Mouse (Mus musculus): ENCODE data around the gene Pdss2.

Pdss2 gene

DNA sequence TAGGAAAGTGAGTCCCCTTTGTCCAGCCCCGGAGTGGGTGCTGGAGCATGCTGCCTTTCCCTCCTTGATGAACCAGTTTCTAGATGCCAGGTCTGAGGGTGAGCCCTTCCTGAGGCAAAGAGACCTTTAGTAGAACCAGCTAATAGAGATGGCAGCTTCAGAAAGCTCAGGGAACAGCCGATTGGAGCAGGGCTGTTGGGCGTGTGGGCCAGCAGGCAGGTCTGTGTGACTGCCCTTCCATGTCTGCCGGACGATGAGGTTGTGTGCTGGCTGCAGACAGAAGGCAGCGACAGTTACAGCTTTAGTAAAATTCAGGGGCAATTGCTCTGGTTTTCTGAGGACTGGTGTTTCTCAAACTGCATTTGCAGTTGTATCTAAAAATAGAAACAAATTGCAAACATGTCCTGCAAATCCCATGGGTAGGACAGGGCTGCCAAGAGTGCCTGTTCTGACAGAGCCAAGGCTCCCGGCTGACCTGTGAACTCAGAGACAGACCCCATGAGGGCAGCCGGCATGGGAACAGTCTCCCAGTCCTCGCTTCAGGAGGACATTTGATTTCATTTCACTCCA lies 262.2 kb downstream of the Pdss2 start:
- DNase-seq (ENCODE audit: low read depth): no peak

DNA sequence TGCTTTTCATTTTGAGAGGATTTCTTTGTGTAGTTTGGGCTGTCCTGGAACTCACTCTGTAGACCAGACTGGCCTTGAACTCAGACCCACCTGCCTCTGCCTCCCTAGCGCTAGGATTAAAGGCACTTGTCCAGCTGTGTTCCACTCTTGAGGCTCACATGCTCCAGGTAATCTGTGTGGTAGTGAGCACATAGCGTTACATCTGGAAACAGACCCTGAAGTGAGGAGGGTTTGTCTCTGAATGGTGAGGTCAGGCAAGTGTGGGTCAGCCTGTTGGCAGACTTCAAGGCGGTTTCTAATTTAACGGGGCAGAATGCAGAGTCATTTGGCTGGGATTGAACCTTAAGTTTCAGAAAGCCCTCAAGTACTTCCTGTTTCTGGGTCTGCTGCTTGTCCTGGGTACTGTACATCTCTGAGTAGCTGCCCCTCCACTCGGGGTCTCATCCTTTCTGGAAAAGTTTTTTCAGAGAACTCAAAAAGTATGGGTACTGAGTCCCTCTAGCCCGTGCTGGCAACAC lies 264.5 kb downstream of the Pdss2 start:
- no peak for DNase-seq (ENCODE audit: low read depth)

DNA sequence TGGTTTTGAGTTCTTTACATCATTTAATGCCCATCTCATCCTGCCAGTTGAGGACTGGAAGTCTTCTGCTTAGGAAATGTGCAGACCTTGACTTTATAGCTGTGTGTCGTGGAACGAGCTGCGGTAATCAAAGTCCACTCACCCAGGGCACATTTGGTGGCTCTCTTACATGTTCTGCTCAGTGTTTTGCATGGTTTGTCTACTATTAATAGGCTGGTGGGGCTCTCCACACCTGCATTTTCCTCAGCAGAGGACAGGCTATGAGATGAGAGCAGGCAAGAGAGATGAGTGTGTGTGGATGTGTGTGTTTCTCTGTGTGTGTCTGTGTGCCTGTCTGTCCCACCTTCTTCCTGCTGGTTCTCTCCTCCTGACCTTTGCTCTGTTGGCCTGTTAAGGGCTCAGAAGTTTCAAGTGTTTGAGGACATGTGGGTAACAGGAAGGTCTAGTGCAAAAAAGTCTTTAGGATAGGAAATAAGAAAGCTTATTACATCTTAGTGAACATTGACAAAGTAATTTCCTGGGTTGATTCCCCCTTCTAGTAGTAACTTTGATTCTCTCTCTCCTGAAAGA lies 266.2 kb downstream of the Pdss2 start:
- no peak for DNase-seq (ENCODE audit: low read depth)

DNA sequence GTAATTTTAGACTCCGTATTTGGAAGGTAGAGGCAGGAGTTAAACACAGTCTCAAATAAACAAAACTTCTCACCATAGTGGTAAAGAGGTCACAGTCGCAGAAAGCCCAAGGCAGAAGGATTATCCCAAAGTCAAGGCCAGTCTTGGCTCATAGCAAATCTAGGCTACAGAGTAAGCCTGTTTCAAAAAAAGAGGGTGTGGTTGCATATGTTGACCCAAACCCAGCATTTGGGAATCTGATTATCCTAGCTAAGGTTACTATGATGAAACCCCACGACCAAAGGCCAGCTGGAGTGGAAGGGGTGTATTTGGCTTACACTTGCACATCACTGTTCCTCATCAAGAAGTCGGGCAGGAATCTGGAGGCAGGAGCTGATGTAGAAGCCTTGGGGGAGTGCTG lies 267.0 kb downstream of the Pdss2 start:
- no peak for DNase-seq (ENCODE audit: low read depth)

DNA sequence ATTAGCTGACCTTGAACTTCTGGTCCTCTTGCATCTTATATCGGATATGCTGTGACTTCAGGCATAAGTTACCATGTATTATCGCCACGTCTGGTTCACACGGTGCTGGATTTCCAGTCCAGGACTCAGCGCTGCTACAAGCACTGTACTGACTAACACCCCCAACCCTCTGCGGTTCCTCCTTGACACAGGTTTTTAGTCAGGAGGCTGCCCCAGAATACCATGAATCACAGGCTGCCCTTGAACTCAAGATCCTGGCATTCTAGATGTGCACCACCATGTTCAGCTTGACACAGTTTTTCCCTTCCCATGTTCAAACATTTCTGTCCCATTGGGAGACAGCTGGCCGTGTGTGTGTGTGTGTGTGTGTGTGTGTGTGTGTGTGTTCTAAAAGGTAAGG lies 267.9 kb downstream of the Pdss2 start:
- DNase-seq (ENCODE audit: low read depth): no peak

DNA sequence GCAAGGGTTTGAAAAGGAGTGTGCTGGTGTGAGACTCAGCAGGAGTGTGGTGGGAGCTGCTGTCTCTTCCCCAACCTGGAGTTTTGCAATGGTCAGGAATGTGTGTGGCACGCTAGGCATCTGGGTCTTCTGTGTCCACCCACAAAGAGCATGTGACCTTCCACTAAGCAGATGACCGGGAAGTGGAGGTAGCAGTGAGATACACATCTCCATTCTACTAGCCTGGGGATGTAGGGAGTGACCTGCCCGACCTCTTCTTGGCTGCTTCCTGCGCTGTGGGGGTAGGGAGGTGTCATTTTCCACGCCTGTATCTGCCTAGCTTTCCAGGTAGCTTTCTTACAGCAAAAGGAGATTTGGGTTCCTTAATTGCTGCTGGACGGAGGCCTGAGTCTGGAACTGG lies 268.3 kb downstream of the Pdss2 start:
- DNase-seq (ENCODE audit: low read depth): no peak

DNA sequence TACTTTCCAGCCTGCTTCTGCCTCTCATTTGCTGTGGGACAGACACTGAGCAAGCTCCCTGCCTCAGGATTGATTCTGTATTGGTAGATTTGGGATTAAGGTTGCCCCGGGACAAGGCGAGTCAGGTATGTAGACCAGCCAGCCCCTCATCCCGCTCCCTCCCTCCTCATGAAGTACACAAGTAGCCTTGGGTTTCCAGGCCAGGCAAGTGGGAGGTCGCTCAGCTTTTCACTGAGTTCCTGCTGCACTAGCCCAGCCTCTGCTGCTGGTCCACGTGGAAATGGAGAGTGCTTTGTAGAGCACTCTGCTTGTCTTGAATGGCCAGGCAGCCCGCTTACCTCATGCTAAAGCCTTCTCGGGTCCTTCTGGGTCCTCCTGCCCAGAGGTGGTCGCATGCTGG lies 268.7 kb downstream of the Pdss2 start:
- no peak for DNase-seq (ENCODE audit: low read depth)

DNA sequence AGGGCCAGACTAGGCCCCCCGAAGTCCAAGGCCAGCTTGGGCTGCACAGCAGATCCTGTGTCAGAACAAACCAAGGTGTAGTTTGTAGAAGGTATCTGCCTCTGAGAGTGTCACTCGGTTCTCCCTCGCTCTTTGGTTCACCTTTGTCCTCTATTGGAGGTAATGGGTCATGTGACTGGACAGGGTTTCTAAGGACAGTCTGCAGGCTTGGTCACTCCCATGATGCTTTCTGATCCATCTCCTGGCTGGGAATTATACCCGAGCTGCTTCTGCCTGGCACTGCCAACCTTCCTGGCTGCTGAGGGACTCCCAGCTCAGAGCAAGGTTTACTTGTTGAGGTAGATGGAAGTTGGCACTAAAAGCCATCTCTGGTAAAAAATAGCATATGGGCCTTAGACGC lies 269.6 kb downstream of the Pdss2 start:
- DNase-seq (ENCODE audit: low read depth): no peak

DNA sequence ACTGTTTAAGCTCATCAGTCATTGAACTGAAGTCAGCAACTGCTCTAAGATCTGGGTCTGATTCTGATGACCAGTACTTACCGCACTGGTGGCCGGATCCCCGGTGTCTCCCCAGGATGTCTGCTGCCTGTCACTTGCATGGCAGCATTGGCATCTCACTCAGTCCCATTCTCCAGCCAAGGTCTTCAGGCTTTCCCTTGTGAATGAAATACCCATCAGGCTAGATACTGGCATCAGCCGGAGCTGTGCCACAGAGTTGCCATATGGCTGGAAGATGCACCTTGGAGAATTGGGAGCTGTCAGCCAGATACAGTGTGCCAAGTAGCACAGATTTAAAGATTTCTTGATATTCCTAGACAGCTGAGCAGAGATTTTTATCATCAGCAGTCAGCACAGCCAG lies 281.3 kb downstream of the Pdss2 start:
- DNase-seq (ENCODE audit: low read depth): no peak

DNA sequence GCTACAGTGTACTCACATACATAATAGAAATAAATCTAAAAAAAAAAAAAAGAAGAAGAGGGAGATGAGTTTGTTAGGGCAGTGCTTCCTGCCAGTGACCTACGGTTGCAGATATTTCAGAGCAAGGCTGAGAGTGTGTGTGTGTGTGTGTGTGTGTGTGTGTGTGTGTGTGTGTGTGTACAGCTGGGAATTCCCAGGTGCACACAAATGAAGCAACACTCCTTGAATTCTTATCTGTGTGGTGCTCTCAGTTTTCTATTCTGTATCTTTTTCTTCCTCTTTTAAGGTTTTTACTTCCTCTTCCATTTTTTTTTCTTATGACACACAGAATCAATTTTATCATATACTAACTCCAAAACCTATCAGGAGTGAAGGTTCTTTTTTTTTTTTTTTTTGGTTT lies 283.0 kb downstream of the Pdss2 start:
- no peak for DNase-seq (ENCODE audit: low read depth)

DNA sequence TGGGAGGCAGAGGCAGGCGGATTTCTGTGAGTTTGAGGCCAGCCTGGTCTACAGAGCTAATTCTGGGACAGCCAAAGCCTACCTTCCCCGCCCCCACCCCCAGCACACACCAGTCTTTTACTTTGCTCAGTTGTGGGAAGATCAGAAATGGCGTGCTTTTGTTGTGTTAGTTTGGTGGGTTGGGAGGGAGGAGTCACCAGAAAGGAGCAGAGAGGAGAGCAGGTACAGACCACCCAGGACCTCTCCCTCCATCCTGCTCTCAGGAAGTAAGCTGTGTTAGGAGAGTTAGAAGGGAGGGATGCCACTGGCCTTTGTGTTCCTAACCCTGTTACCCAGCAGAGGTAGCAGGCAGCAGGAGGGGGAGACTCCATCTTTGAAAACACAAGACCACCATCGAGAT lies 285.8 kb downstream of the Pdss2 start:
- DNase-seq (ENCODE audit: low read depth): no peak

DNA sequence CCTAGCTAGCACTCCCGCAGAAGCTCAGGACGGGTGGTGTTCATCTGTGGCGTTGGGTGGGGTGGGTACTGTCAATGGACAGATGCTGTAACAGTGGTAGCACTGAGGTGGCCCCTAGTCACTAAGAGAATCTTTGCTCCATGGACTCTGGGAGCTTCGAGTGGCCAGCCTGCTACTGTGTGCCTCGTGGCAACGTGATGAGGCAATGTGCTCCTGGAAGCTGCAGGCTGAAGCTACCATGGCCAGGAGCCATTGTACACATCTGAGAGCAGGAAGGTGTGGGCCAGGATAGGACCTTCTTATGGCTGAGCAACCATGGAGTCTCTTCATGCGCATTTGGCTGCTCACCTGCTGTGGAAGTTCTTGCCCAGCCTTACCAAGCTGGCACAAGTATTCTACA lies 287.9 kb downstream of the Pdss2 start:
- DNase-seq (ENCODE audit: low read depth): no peak

DNA sequence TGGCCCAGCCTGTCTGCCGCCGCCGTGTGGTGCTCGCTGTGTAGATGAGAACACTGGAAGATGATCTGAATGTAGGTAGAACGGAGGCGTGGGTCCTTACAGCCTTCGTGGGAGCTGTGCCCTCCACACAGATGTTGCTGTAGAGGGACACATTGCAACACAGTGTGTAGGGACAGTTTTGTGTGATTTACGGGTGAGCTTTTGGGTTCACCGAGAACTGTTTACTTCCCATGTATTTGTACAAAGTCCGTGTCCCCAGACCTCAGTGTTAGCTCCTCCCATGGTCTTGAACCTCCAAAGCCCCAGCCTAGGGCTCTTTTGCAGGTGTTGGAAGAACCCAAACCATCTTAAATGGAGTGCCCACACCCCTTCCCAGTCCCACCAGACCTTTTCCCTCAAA lies 291.7 kb downstream of the Pdss2 start:
- no peak for DNase-seq (ENCODE audit: low read depth)
